Mouse (Mus musculus): Measurements from ENCODE around the gene Asic2.

Asic2 gene

GRCm38 (mm10) chr11:80848131-80848530, 1120.1 kb downstream of the Asic2 start:
- Histone ChIP-seq H3K36me3 (ENCODE audit: control insufficient read depth, insufficient read depth, low read length, poor library complexity, severe bottlenecking) (no peaks in the 10 kb centered on the region), H3K27me3 (ENCODE audit: control insufficient read depth, insufficient read depth, low read length, poor library complexity, severe bottlenecking) (no peaks in the 10 kb centered on the region)
- DNase-seq (ENCODE audit: low read depth, low spot score) = no peak

- H3K27me3 ChIP-seq (ENCODE audit: control insufficient read depth, insufficient read depth, low read length, poor library complexity, severe bottlenecking) = no peaks in the 10 kb centered on the region
- no peak for DNase-seq (ENCODE audit: low read depth, low spot score)
These were observed 1122.1 kb downstream of the Asic2 start for GRCm38 (mm10) chr11:80846115-80846514.

GRCm38 (mm10) chr11:80845486-80845885, 1122.8 kb downstream of the Asic2 start:
- Histone ChIP-seq H3K36me3 (ENCODE audit: control insufficient read depth, insufficient read depth, low read length, poor library complexity, severe bottlenecking) (no peaks in the 10 kb centered on the region), H3K27me3 (ENCODE audit: control insufficient read depth, insufficient read depth, low read length, poor library complexity, severe bottlenecking) (no peaks in the 10 kb centered on the region)
- no peak for DNase-seq (ENCODE audit: low read depth, low spot score)

More at GRCm38 (mm10) chr11:80846115-80846514, 1122.1 kb downstream of the Asic2 start:
- no peaks in the 10 kb centered on the region for H3K36me3 ChIP-seq (ENCODE audit: control insufficient read depth, insufficient read depth, low read length, poor library complexity, severe bottlenecking)

DNA sequence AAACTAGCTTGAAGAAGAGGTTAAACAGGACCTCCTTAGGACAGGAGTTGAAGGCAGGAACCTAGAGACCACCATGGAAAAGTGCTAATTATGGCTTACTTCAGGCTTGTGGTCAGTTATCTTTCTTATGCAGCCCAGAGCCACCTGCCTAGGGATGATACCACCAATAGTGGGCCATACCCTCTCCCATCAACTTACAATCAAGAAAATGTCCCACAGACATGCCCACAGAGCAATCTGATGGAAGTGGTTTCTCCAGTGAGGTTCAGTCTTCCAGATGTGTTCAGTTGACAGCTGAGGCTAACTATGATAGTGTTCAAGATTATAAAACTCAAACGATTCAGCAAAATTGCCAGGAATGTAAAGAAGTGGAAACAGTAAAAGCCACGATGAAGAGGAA, 1124.8 kb downstream of the Asic2 start:
- no peaks in the 10 kb centered on the region for H3K36me3 ChIP-seq (ENCODE audit: control insufficient read depth, insufficient read depth, low read length, poor library complexity, severe bottlenecking)
- H3K27me3 ChIP-seq (ENCODE audit: control insufficient read depth, insufficient read depth, low read length, poor library complexity, severe bottlenecking) = no peaks in the 10 kb centered on the region
- DNase-seq (ENCODE audit: low read depth, low spot score) = no peak

- Histone ChIP-seq H3K36me3 (ENCODE audit: control insufficient read depth, insufficient read depth, low read length, poor library complexity, severe bottlenecking) (no peaks in the 10 kb centered on the region), H3K27me3 (ENCODE audit: control insufficient read depth, insufficient read depth, low read length, poor library complexity, severe bottlenecking) (no peaks in the 10 kb centered on the region)
- DNase-seq (ENCODE audit: low read depth, low spot score) = no peak
These were observed 1129.5 kb downstream of the Asic2 start for GRCm38 (mm10) chr11:80838724-80839123.

DNA sequence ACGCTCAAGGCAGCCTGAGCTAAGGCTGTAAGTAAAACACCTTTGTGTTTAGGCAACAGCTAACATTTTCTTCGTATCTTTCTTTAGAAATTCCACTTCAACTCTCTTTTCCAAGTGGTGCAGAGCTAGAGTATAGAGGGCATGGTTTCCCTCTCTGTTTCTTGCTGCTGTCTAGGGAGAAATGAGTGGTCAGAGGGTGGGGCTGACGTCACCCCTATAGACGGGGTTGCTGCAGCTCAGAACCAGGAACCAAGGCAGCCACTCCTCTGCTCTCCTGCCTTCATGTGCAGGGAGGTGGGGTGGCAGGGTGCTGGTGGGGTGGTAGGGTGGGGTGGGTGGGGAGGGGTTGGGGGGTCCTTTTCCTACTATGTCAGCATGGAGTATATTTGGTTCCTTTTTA, 1132.4 kb downstream of the Asic2 start:
- H3K36me3 ChIP-seq (ENCODE audit: control insufficient read depth, insufficient read depth, low read length, poor library complexity, severe bottlenecking) = no peaks in the 10 kb centered on the region
- H3K27me3 ChIP-seq (ENCODE audit: control insufficient read depth, insufficient read depth, low read length, poor library complexity, severe bottlenecking) = no peaks in the 10 kb centered on the region
- no peak for DNase-seq (ENCODE audit: low read depth, low spot score)

DNA sequence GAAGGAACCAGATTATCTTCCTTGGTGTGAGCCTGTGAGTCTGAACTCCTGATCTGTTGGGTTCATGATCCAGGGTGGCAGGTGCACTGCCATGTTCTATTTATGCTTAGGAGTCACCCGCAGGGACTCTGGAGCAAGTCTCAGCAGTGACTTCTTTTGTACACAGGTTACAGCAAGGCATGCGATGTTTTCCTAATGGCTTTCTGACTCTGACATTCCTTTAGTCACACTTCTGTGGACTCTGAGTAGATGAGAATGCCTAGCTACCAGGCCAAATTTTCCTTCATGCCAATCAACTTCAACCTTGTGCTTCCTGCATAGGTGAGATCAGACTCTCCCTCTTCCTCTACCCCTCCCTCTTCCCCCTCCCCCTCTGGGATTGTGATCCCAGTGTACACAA, 1132.9 kb downstream of the Asic2 start:
- no peak for DNase-seq (ENCODE audit: low read depth, low spot score)
- H3K27me3 ChIP-seq (ENCODE audit: control insufficient read depth, insufficient read depth, low read length, poor library complexity, severe bottlenecking) = no peaks in the 10 kb centered on the region
- no peaks in the 10 kb centered on the region for H3K36me3 ChIP-seq (ENCODE audit: control insufficient read depth, insufficient read depth, low read length, poor library complexity, severe bottlenecking)

Measured in splenic B cell, adult 2 months (primary cell).